Mouse (Mus musculus) myocyte (in vitro differentiated cells): ENCODE measurements at regions not wholly inside any gene's neighbourhood (a gene's known extent, or its start where the extent isn't known, plus 50 kb on each side); places are given as distances from the start of the nearest gene placed in this dataset.

ENCODE experiments used
- E2F4 ChIP-seq: IDR thresholded peaks from one replicate; pipeline ENCODE4 v1.6.1; 2011; ENCODE audit warnings: mild to moderate bottlenecking, control low read depth, moderate library complexity; ENCODE audit not compliant: insufficient read depth
- MAX ChIP-seq: IDR thresholded peaks from one replicate; pipeline ENCODE4 v1.6.1; 2011; ENCODE audit warnings: low read depth, mild to moderate bottlenecking, control low read depth
- POLR2A ChIP-seq: IDR thresholded peaks from one replicate; pipeline ENCODE4 v1.6.1; 2011; ENCODE audit warnings: low read depth, mild to moderate bottlenecking, control low read depth, moderate library complexity; ENCODE audit not compliant: insufficient read length
- POLR2AphosphoS2 ChIP-seq: IDR thresholded peaks from one replicate; pipeline ENCODE4 v1.6.1; 2011; ENCODE audit warnings: low read depth, control low read depth; ENCODE audit not compliant: insufficient read length
- REST ChIP-seq: IDR thresholded peaks from one replicate; pipeline ENCODE4 v1.6.1; 2011; ENCODE audit warnings: mild to moderate bottlenecking, control low read depth, moderate library complexity; ENCODE audit not compliant: insufficient read depth, insufficient read length

DNA sequence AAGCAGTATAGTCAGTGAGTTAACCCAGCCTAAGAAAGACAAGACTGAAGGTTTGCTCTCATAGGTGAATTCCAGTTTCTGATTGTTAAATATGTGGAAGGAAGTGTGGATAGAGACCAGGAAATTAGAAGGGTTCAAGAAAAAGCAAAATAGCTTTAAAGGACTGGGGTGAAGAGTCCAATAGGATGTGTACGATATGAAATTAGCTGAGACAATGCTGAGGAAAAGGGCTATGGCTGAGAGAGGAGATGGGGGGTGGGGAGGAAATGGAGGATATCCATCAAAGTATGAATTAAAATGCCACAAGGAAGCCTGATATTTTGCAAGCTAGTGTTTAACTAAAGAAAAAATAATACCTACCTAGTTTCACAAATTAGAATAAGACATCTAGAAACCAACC is 124.9 kb downstream of the Fam198b start:
- TF ChIP-seq POLR2A = no peak
- TF ChIP-seq POLR2AphosphoS2 = no peak
- TF ChIP-seq MAX = no peak
- TF ChIP-seq REST = no peak
- no peak for TF ChIP-seq E2F4
